Mouse (Mus musculus): Measurements from ENCODE around the gene Csf3r. TPM values are rescaled to one million over a fixed set of nuclear protein-coding genes. Genes with fewer than 3 reads are reported as not detected.

The Csf3r gene
- total and polyA plus RNA-seq, 3 experiments, result 0.06 TPM; not detected in 2

GRCm38 (mm10) chr4:126091873-126092272, 67.5 kb downstream of the Csf3r start:
- Histone ChIP-seq H3K4me1 (ENCODE audit: control insufficient read depth in 1 of 2, insufficient read depth in 2 of 2, low read length in 2 of 2) (0 out of 4 replicates have a peak, but pooled peaks cover 0 to 1% of the 10 kb centered on the region in 2 experiments), H3K36me3 (ENCODE audit: control insufficient read depth in 1 of 2, insufficient read depth in 2 of 2, low read length in 2 of 2) (no peaks in the 10 kb centered on the region), H3K9me3 (replicated peaks; ENCODE audit: insufficient read depth, low read length) (no peaks in the 10 kb centered on the region), H3K27ac (ENCODE audit: control insufficient read depth, low read depth, low read length) (no peak overlapping the region), H3K79me2 (ENCODE audit: control insufficient read depth, insufficient read depth, low read length, poor library complexity) (peaks cover 3% of the 10 kb centered on the region), H3K27me3 (ENCODE audit: control insufficient read depth in 1 of 2, insufficient read depth in 2 of 2, low read length in 2 of 2) (no peaks in the 10 kb centered on the region), H3K9ac (ENCODE audit: control insufficient read depth, low read depth, low read length, poor library complexity, severe bottlenecking) (no peak overlapping the region), H3K4me3 (ENCODE audit: control insufficient read depth in 1 of 2, insufficient read depth in 1 of 2, low read depth in 2 of 2, low read length in 2 of 2) (no peak overlapping the region)
- no peak for DNase-seq (ENCODE audit: low read depth, low spot score)
- TF ChIP-seq CTCF (IDR thresholded peaks at IDR 0.05 in 2 of 3, conservative IDR thresholded peaks at IDR 0.05 in 1 of 3; ENCODE audit: control insufficient read depth in 1 of 3, insufficient read depth in 1 of 3, low read depth in 2 of 3, low read length in 3 of 3, poor library complexity in 1 of 3, severe bottlenecking in 1 of 3) (no peak), RCOR1 (IDR thresholded peaks at IDR 0.05; ENCODE audit: low read depth, low read length) (no peak), RAD21 (IDR thresholded peaks at IDR 0.05; ENCODE audit: low read depth, low read length) (no peak), SMC3 (IDR thresholded peaks at IDR 0.05; ENCODE audit: low read depth, low read length) (no peak), MYB (IDR thresholded peaks at IDR 0.05; ENCODE audit: low read depth, low read length) (no peak), MAZ (IDR thresholded peaks at IDR 0.05; ENCODE audit: low read depth, low read length) (no peak), NRF1 (IDR thresholded peaks at IDR 0.05; ENCODE audit: insufficient read depth, low read depth, low read length, poor library complexity, severe bottlenecking) (no peak), ZMIZ1 (IDR thresholded peaks at IDR 0.05; ENCODE audit: low read depth, low read length) (no peak), GATA1 (IDR thresholded peaks at IDR 0.05; ENCODE audit: low read depth, low read length) (no peak), ZC3H11A (IDR thresholded peaks at IDR 0.05; ENCODE audit: low read depth, low read length) (no peak), ZKSCAN1 (IDR thresholded peaks at IDR 0.05; ENCODE audit: low read depth, low read length) (no peak), EP300 (IDR thresholded peaks at IDR 0.05; ENCODE audit: low read depth in 1 of 2, low read length in 2 of 2) (no peak), TAL1 (IDR thresholded peaks at IDR 0.05; ENCODE audit: low read length) (no peak), MAFK (IDR thresholded peaks at IDR 0.05; ENCODE audit: borderline replicate concordance, low read depth, low read length) (no peak), MAX (IDR thresholded peaks at IDR 0.05; ENCODE audit: low read length) (no peak), CHD2 (IDR thresholded peaks at IDR 0.05; ENCODE audit: low read length) (no peak), BHLHE40 (IDR thresholded peaks at IDR 0.05; ENCODE audit: borderline replicate concordance, low read depth, low read length) (no peak), HCFC1 (IDR thresholded peaks at IDR 0.05; ENCODE audit: low read depth, low read length) (no peak)

Other genes with a start within 250 kb of the Csf3r start
- gene Mrps15, start 22.4 kb downstream of the Csf3r start, total RNA-seq (2012; rRNA removed), result 91.5 and 92.9 TPM in 2 replicates
- 100 to 1,000 TPM in 1 of 2 experiments, not detected in 1; 157 TPM for gene Mrps15, start 22.4 kb downstream of the Csf3r start, polyA plus RNA-seq (2012; ENCODE audit: insufficient read depth in 1 of 2, insufficient read length in 2 of 2, low read depth in 1 of 2, low replicate concordance in 2 of 2, missing spikeins in 1 of 2)
- gene Oscp1, start 34.0 kb downstream of the Csf3r start, total RNA-seq (2012; rRNA removed), result 4.2 and 5.7 TPM in 2 replicates
- 1 to 10 TPM in 1 of 2 experiments, not detected in 1; 7.6 TPM for gene Oscp1, start 34.0 kb downstream of the Csf3r start, polyA plus RNA-seq (2012; ENCODE audit: insufficient read depth in 1 of 2, insufficient read length in 2 of 2, low read depth in 1 of 2, low replicate concordance in 2 of 2, missing spikeins in 1 of 2)
- gene Lsm10, start 72.1 kb downstream of the Csf3r start, total RNA-seq (2012; rRNA removed), result 33.9 and 35.0 TPM in 2 replicates
- gene Lsm10, start 72.1 kb downstream of the Csf3r start, polyA plus RNA-seq (2012; ENCODE audit: insufficient read depth in 1 of 2, insufficient read length in 2 of 2, low read depth in 1 of 2, low replicate concordance in 2 of 2, missing spikeins in 1 of 2), result 10 to 100 TPM in 1 of 2 experiments, not detected in 1; 49.6 TPM
- 16.8 and 30.4 TPM in 2 replicates for gene Stk40, start 79.4 kb downstream of the Csf3r start, total RNA-seq (2012; rRNA removed)
- gene Stk40, start 79.4 kb downstream of the Csf3r start, polyA plus RNA-seq (2012; ENCODE audit: insufficient read depth in 1 of 2, insufficient read length in 2 of 2, low read depth in 1 of 2, low replicate concordance in 2 of 2, missing spikeins in 1 of 2), result 100 to 1,000 TPM in 1 of 2 experiments, 10 to 100 TPM in 1; 79.4 to 270 TPM
- 9.3 and 9.6 TPM in 2 replicates for gene Eva1b, start 123.2 kb downstream of the Csf3r start, total RNA-seq (2012; rRNA removed)
- 10 to 100 TPM in 1 of 2 experiments, not detected in 1; 12.2 TPM for gene Eva1b, start 123.2 kb downstream of the Csf3r start, polyA plus RNA-seq (2012; ENCODE audit: insufficient read depth in 1 of 2, insufficient read length in 2 of 2, low read depth in 1 of 2, low replicate concordance in 2 of 2, missing spikeins in 1 of 2)
- 0.31 and 0.56 TPM in 2 replicates for gene Sh3d21, start 138.9 kb downstream of the Csf3r start, total RNA-seq (2012; rRNA removed)
- 1 to 10 TPM in 1 of 2 experiments, not detected in 1; 1.3 TPM for gene Sh3d21, start 138.9 kb downstream of the Csf3r start, polyA plus RNA-seq (2012; ENCODE audit: insufficient read depth in 1 of 2, insufficient read length in 2 of 2, low read depth in 1 of 2, low replicate concordance in 2 of 2, missing spikeins in 1 of 2)
- 158 and 177 TPM in 2 replicates for gene Thrap3, start 178.2 kb downstream of the Csf3r start, total RNA-seq (2012; rRNA removed)
- gene Thrap3, start 178.2 kb downstream of the Csf3r start, polyA plus RNA-seq (2012; ENCODE audit: insufficient read depth in 1 of 2, insufficient read length in 2 of 2, low read depth in 1 of 2, low replicate concordance in 2 of 2, missing spikeins in 1 of 2), result 100 to 1,000 TPM; 310 to 471 TPM
- 15.4 and 16.4 TPM in 2 replicates for gene Map7d1, start 231.8 kb downstream of the Csf3r start, total RNA-seq (2012; rRNA removed)
- 10 to 100 TPM in 1 of 2 experiments, not detected in 1; 58.2 TPM for gene Map7d1, start 231.8 kb downstream of the Csf3r start, polyA plus RNA-seq (2012; ENCODE audit: insufficient read depth in 1 of 2, insufficient read length in 2 of 2, low read depth in 1 of 2, low replicate concordance in 2 of 2, missing spikeins in 1 of 2)
- gene Trappc3, start 237.8 kb downstream of the Csf3r start, total RNA-seq (2012; rRNA removed), result 66.6 and 71.0 TPM in 2 replicates
- gene Trappc3, start 237.8 kb downstream of the Csf3r start, polyA plus RNA-seq (2012; ENCODE audit: insufficient read depth in 1 of 2, insufficient read length in 2 of 2, low read depth in 1 of 2, low replicate concordance in 2 of 2, missing spikeins in 1 of 2), result 10 to 100 TPM in 1 of 2 experiments, not detected in 1; 72.0 TPM

Measured in MEL (cell line).